Mouse (Mus musculus) testis, adult 2 months (tissue): ENCODE data around the gene Ypel2.

ENCODE experiments used
- CTCF ChIP-seq: fragments of 200-500 bp; IDR thresholded peaks from 2 replicates; pipeline ENCODE4 v1.5.1; 2012; ENCODE audit warnings: low read depth, mild to moderate bottlenecking, inconsistent platforms, low read length, moderate library complexity; ENCODE audit not compliant: control insufficient read depth, insufficient read depth, insufficient replicate concordance
- POLR2A ChIP-seq: fragments of 200-500 bp; IDR thresholded peaks from 2 replicates; pipeline ENCODE4 v1.6.1; 2012; ENCODE audit warnings: low read depth, mild to moderate bottlenecking, inconsistent platforms, low read length, moderate library complexity; ENCODE audit not compliant: control insufficient read depth

GRCm38 (mm10) chr11:87018081-87018480 lies 24.6 kb upstream of the Ypel2 start:
- TF ChIP-seq POLR2A (no peak), CTCF (no peak)
